Mouse (Mus musculus): ENCODE data around the gene Prim1.

GRCm38 (mm10) chr10:128061109-128061508, 46.1 kb downstream of the Prim1 start:
- TF ChIP-seq ZNF384 (IDR thresholded peaks at IDR 0.05; ENCODE audit: low read depth, low read length) (peak; percentile 93), MAFK (IDR thresholded peaks at IDR 0.05; ENCODE audit: insufficient read depth, low read depth, low read length) (no peak), HCFC1 (IDR thresholded peaks at IDR 0.05; ENCODE audit: borderline replicate concordance, insufficient read depth, low read length) (no peak)

All from ES-E14 (cell line).